In genomic region chr1:172160508-172160907, GRCm38 (mm10) we compare ENCODE assay signal across 22 mouse cellular contexts. TPM values are rescaled to one million over a fixed set of nuclear protein-coding genes. Genes with fewer than 3 reads are reported as not detected.
DNase-seq lines count a peak whose midpoint lies in the region; ATAC-seq and TF ChIP-seq lines count a peak whose summit lies in the region.
"Had no signal": no experiment of that assay in that cellular context is flagged by ENCODE, and none has a peak within 500 bp of the region (broad histone marks: within the 10 kb centered on the region; RNA-seq: fewer than 3 reads in every experiment).

No protein-coding gene starts in this region.

- no peaks in the 10 kb centered on the region for H3K27me3 ChIP-seq in heart, adult 2 months (ENCODE audit: control insufficient read depth, insufficient read depth, low read length)
- no peaks in the 10 kb centered on the region for H3K27me3 ChIP-seq in heart, embryonic 16.5 days (ENCODE audit: control insufficient read depth, insufficient read depth, low read length)
- H3K27me3 ChIP-seq in liver, embryonic 16.5 days (ENCODE audit: control insufficient read depth, insufficient read depth, low read depth, low read length) = no peaks in the 10 kb centered on the region
- H3K27me3 ChIP-seq in liver, embryonic 12.5 days (replicated peaks) = no peaks in the 10 kb centered on the region
- H3K27me3 ChIP-seq in stomach, embryonic 16.5 days (ENCODE audit: control insufficient read depth, insufficient read depth, low read length) = no peaks in the 10 kb centered on the region
- H3K27me3 ChIP-seq: kidney, embryonic 15.5 days; midbrain, embryonic 12.5 days; neural tube, embryonic 13.5 days had no signal

- no peak overlapping the region for H3K9ac ChIP-seq in heart, adult 2 months (ENCODE audit: low read depth, low read length)
- H3K9ac ChIP-seq in heart, embryonic 16.5 days (ENCODE audit: low read length) = peak overlapping the region; percentile 50; the same call in 1 of the 2 replicates
- H3K9ac ChIP-seq in liver, embryonic 16.5 days (ENCODE audit: low read depth, low read length) = no peak overlapping the region
- H3K9ac ChIP-seq in liver, embryonic 12.5 days = no peak overlapping the region
- no peak overlapping the region for H3K9ac ChIP-seq in stomach, embryonic 16.5 days (ENCODE audit: low read length)
- H3K9ac ChIP-seq: kidney, embryonic 15.5 days; midbrain, embryonic 12.5 days; neural tube, embryonic 13.5 days had no signal

- peaks cover 6% of the 10 kb centered on the region for H3K79me2 ChIP-seq in heart, adult 2 months (replicated peaks; ENCODE audit: control insufficient read depth, insufficient read depth, low read length)

- ATAC-seq in heart, embryonic 16.5 days (replicated peaks; ENCODE audit: extremely low read depth, insufficient read depth, low FRiP score) = peak; percentile 75; the same call in 1 of the 2 replicates
- peak; percentile 69 for ATAC-seq in liver, embryonic 16.5 days (ENCODE audit: low read depth)
- ATAC-seq in liver, embryonic 12.5 days = no peak
- peak; percentile 58; the same call in 1 of the 2 replicates for ATAC-seq in stomach, embryonic 16.5 days (ENCODE audit: insufficient read depth, low FRiP score)
- ATAC-seq: activated CD4-positive, CD25-positive, alpha-beta regulatory T cell, adult 4 months; hindbrain, postnatal 0 days had no signal

- H3K4me3 ChIP-seq in heart, adult 2 months = no peak overlapping the region
- H3K4me3 ChIP-seq in heart, embryonic 16.5 days (ENCODE audit: low read length) = no peak overlapping the region
- H3K4me3 ChIP-seq in liver, embryonic 16.5 days (ENCODE audit: low read depth, low read length) = no peak overlapping the region
- H3K4me3 ChIP-seq in liver, embryonic 12.5 days = no peak overlapping the region
- H3K4me3 ChIP-seq in stomach, embryonic 16.5 days (replicated peaks; ENCODE audit: low read length) = no peak overlapping the region
- H3K4me3 ChIP-seq: embryonic facial prominence, embryonic 10.5 days; hindbrain, embryonic 10.5 days; kidney, embryonic 15.5 days; midbrain, embryonic 12.5 days; neural tube, embryonic 13.5 days had no signal

- H3K4me2 ChIP-seq in heart, embryonic 16.5 days (ENCODE audit: low read depth, low read length) = peak overlapping the region; percentile 22
- no peak overlapping the region for H3K4me2 ChIP-seq in liver, embryonic 16.5 days (ENCODE audit: low read depth, low read length)
- H3K4me2 ChIP-seq in liver, embryonic 12.5 days = no peak overlapping the region
- no peak overlapping the region for H3K4me2 ChIP-seq in stomach, embryonic 16.5 days (ENCODE audit: low read depth, low read length)
- H3K4me2 ChIP-seq: kidney, embryonic 15.5 days; midbrain, embryonic 12.5 days; neural tube, embryonic 13.5 days had no signal

- H3K36me3 ChIP-seq in heart, adult 2 months (ENCODE audit: control insufficient read depth, insufficient read depth, low read length) = peaks cover 24% of the 10 kb centered on the region
- peaks cover 14% of the 10 kb centered on the region; the same call in 1 of the 2 replicates for H3K36me3 ChIP-seq in heart, embryonic 16.5 days (ENCODE audit: control insufficient read depth, insufficient read depth)
- peaks cover 7% of the 10 kb centered on the region for H3K36me3 ChIP-seq in liver, embryonic 16.5 days (ENCODE audit: control insufficient read depth, insufficient read depth)
- peaks cover 51% of the 10 kb centered on the region for H3K36me3 ChIP-seq in liver, embryonic 12.5 days
- H3K36me3 ChIP-seq in stomach, embryonic 16.5 days (ENCODE audit: control insufficient read depth, insufficient read depth, low read length) = no peaks in the 10 kb centered on the region

- H3K4me1 ChIP-seq in heart, adult 2 months (ENCODE audit: control insufficient read depth, insufficient read depth, low read length) = peaks cover 1% of the 10 kb centered on the region
- H3K4me1 ChIP-seq in heart, embryonic 16.5 days (ENCODE audit: control insufficient read depth, insufficient read depth, low read length) = peaks cover 19% of the 10 kb centered on the region
- peaks cover 3% of the 10 kb centered on the region for H3K4me1 ChIP-seq in liver, embryonic 16.5 days (ENCODE audit: control insufficient read depth, low read depth, low read length)
- H3K4me1 ChIP-seq in liver, embryonic 12.5 days = peaks cover 16% of the 10 kb centered on the region
- H3K4me1 ChIP-seq in stomach, embryonic 16.5 days (ENCODE audit: control insufficient read depth, insufficient read depth, low read length) = peaks cover 9% of the 10 kb centered on the region
- H3K4me1 ChIP-seq: embryonic facial prominence, embryonic 10.5 days; midbrain, embryonic 12.5 days had no signal

- no peak for DNase-seq in heart, adult 2 months
- DNase-seq in heart, adult 8-10 months (ENCODE audit: low spot score) = no peak
- no peak for DNase-seq in heart, adult 11 months
- DNase-seq in neural tube, embryonic 10.5 days (ENCODE audit: extremely low spot score, low spot score) = no peak
- DNase-seq: adrenal gland, postnatal 10 days; cerebellum, adult 9-10 months; gastrocnemius, postnatal 10 days; right cerebral cortex, adult 18-20 months; thymus, adult 18-20 months had no signal

- peak overlapping the region; percentile 82 for H3K27ac ChIP-seq in heart, adult 2 months
- H3K27ac ChIP-seq in heart, embryonic 16.5 days (ENCODE audit: low read length) = peak overlapping the region; percentile 89
- no peak overlapping the region for H3K27ac ChIP-seq in liver, embryonic 16.5 days (ENCODE audit: low read length)
- H3K27ac ChIP-seq in liver, embryonic 12.5 days = no peak overlapping the region
- peak overlapping the region; percentile 33; the same call in 1 of the 2 replicates for H3K27ac ChIP-seq in stomach, embryonic 16.5 days (ENCODE audit: low read length)
- H3K27ac ChIP-seq: embryonic facial prominence, embryonic 10.5 days; hindbrain, embryonic 10.5 days; hindbrain, postnatal 0 days; kidney, embryonic 15.5 days; midbrain, embryonic 12.5 days; neural tube, embryonic 13.5 days had no signal

- H3K9me3 ChIP-seq in heart, embryonic 16.5 days (replicated peaks; ENCODE audit: control insufficient read depth, low read length) = no peaks in the 10 kb centered on the region
- no peaks in the 10 kb centered on the region for H3K9me3 ChIP-seq in liver, embryonic 16.5 days (replicated peaks; ENCODE audit: control insufficient read depth, low read length)
- no peaks in the 10 kb centered on the region for H3K9me3 ChIP-seq in liver, embryonic 12.5 days (replicated peaks)
- H3K9me3 ChIP-seq in stomach, embryonic 16.5 days (replicated peaks; ENCODE audit: control insufficient read depth, low read length) = no peaks in the 10 kb centered on the region
- H3K9me3 ChIP-seq: embryonic facial prominence, embryonic 10.5 days; G1E; hindbrain, embryonic 10.5 days; kidney, embryonic 15.5 days; midbrain, embryonic 12.5 days; neural tube, embryonic 13.5 days had no signal

- no peak for TF ChIP-seq EP300 in heart, adult 2 months (IDR thresholded peaks at IDR 0.05; ENCODE audit: insufficient read depth, low read depth, low read length)

- intact Hi-C loops in heart, adult 2 months (cut with DNase I) = loop anchor here (5.0 kb wide), 1 partner anchor 37 kb away; no protein-coding TSS in a partner anchor

- no peak for TF ChIP-seq CTCF in heart, adult 2 months (IDR thresholded peaks at IDR 0.05)

- TF ChIP-seq POLR2A in heart, adult 2 months (IDR thresholded peaks at IDR 0.05; ENCODE audit: insufficient read depth, low read depth, low read length) = no peak

RNA-seq across cellular contexts. Expression of gene Dcaf8, which starts 12.6 kb away (rescaled TPM):
- total RNA-seq in heart, adult 2 months (2021) = 100 to 1,000 TPM; 100 to 116 TPM
- 62.7 and 93.8 TPM in 2 replicates for polyA plus RNA-seq in heart, adult 2 months (2012; rRNA removed)
- total RNA-seq in heart, adult 8-10 months (2022) = 100 to 1,000 TPM; 120 to 132 (median 125) TPM
- 117 and 129 TPM in 2 replicates for polyA plus RNA-seq in heart, embryonic 16.5 days (2015; fragmentation: Nextera tagmentation; extraction: Ambion mirVana)
- 61.2 and 61.3 TPM in 2 replicates for polyA plus RNA-seq in liver, embryonic 16.5 days (2015; fragmentation: Nextera tagmentation; extraction: Ambion mirVana)
- polyA plus RNA-seq in liver, embryonic 12.5 days (2016; fragmentation: Nextera tagmentation; extraction: Ambion mirVana) = 77.8 and 82.3 TPM in 2 replicates
- polyA plus RNA-seq in stomach, embryonic 16.5 days (2015; fragmentation: Nextera tagmentation; extraction: Ambion mirVana) = 120 and 123 TPM in 2 replicates

RNA-seq across cellular contexts. Expression of gene Pex19, which starts 34.0 kb away (rescaled TPM):
- 100 to 1,000 TPM; 107 to 125 TPM for total RNA-seq in heart, adult 2 months (2021)
- 113 and 175 TPM in 2 replicates for polyA plus RNA-seq in heart, adult 2 months (2012; rRNA removed)
- total RNA-seq in heart, adult 8-10 months (2022) = 100 to 1,000 TPM; 108 to 144 (median 125) TPM
- 130 and 135 TPM in 2 replicates for polyA plus RNA-seq in heart, embryonic 16.5 days (2015; fragmentation: Nextera tagmentation; extraction: Ambion mirVana)
- polyA plus RNA-seq in liver, embryonic 16.5 days (2015; fragmentation: Nextera tagmentation; extraction: Ambion mirVana) = 42.4 and 43.9 TPM in 2 replicates
- polyA plus RNA-seq in liver, embryonic 12.5 days (2016; fragmentation: Nextera tagmentation; extraction: Ambion mirVana) = 55.0 and 56.8 TPM in 2 replicates
- polyA plus RNA-seq in stomach, embryonic 16.5 days (2015; fragmentation: Nextera tagmentation; extraction: Ambion mirVana) = 123 and 129 TPM in 2 replicates

RNA-seq across cellular contexts. Expression of gene Pea15a, which starts 46.1 kb away (rescaled TPM):
- 10 to 100 TPM; 52.2 to 69.8 TPM for total RNA-seq in heart, adult 2 months (2021)
- polyA plus RNA-seq in heart, adult 2 months (2012; rRNA removed) = 56.8 and 101 TPM in 2 replicates
- total RNA-seq in heart, adult 8-10 months (2022) = 10 to 100 TPM; 41.7 to 74.1 (median 60.0) TPM
- 181 and 193 TPM in 2 replicates for polyA plus RNA-seq in heart, embryonic 16.5 days (2015; fragmentation: Nextera tagmentation; extraction: Ambion mirVana)
- polyA plus RNA-seq in liver, embryonic 16.5 days (2015; fragmentation: Nextera tagmentation; extraction: Ambion mirVana) = 20.6 and 21.5 TPM in 2 replicates
- 25.7 and 26.0 TPM in 2 replicates for polyA plus RNA-seq in liver, embryonic 12.5 days (2016; fragmentation: Nextera tagmentation; extraction: Ambion mirVana)
- polyA plus RNA-seq in stomach, embryonic 16.5 days (2015; fragmentation: Nextera tagmentation; extraction: Ambion mirVana) = 131 and 148 TPM in 2 replicates

RNA-seq across cellular contexts. Expression of gene Casq1, which starts 59.2 kb away (rescaled TPM):
- total RNA-seq in heart, adult 2 months (2021) = 1 to 10 TPM; 3.3 to 5.6 TPM
- 51.7 and 53.8 TPM in 2 replicates for polyA plus RNA-seq in heart, adult 2 months (2012; rRNA removed)
- total RNA-seq in heart, adult 8-10 months (2022) = 1 to 10 TPM; 2.5 to 6.9 (median 3.7) TPM
- 106 and 108 TPM in 2 replicates for polyA plus RNA-seq in heart, embryonic 16.5 days (2015; fragmentation: Nextera tagmentation; extraction: Ambion mirVana)
- polyA plus RNA-seq in liver, embryonic 16.5 days (2015; fragmentation: Nextera tagmentation; extraction: Ambion mirVana) = 2.6 and 7.5 TPM in 2 replicates
- 0.08 and 0.32 TPM in 2 replicates for polyA plus RNA-seq in liver, embryonic 12.5 days (2016; fragmentation: Nextera tagmentation; extraction: Ambion mirVana)
- polyA plus RNA-seq in stomach, embryonic 16.5 days (2015; fragmentation: Nextera tagmentation; extraction: Ambion mirVana) = 26.1 and 53.9 TPM in 2 replicates
- total RNA-seq: G1E; megakaryocyte progenitor cell, adult 5-6 weeks had no signal
- polyA plus RNA-seq: activated CD4-positive, CD25-positive, alpha-beta regulatory T cell, adult 4 months; G1E had no signal

Comparison
In these comparisons a context has a peak if more than half of its experiments do, and no peak if none do; other contexts are left out.
1. H3K27ac ChIP-seq: peak in heart, adult 2 months (single experiment), heart, embryonic 16.5 days (single experiment) and stomach, embryonic 16.5 days (single experiment); none in liver, embryonic 16.5 days (single experiment) and liver, embryonic 12.5 days (single experiment).